Mouse (Mus musculus): ENCODE measurements around the gene Pip4k2c. TPM values are rescaled to one million over a fixed set of nuclear protein-coding genes. Genes with fewer than 3 reads are reported as not detected.

Gene Pip4k2c
- total and polyA plus RNA-seq, 3 experiments = 22.5 to 47.8 (median 41.6) TPM

DNA sequence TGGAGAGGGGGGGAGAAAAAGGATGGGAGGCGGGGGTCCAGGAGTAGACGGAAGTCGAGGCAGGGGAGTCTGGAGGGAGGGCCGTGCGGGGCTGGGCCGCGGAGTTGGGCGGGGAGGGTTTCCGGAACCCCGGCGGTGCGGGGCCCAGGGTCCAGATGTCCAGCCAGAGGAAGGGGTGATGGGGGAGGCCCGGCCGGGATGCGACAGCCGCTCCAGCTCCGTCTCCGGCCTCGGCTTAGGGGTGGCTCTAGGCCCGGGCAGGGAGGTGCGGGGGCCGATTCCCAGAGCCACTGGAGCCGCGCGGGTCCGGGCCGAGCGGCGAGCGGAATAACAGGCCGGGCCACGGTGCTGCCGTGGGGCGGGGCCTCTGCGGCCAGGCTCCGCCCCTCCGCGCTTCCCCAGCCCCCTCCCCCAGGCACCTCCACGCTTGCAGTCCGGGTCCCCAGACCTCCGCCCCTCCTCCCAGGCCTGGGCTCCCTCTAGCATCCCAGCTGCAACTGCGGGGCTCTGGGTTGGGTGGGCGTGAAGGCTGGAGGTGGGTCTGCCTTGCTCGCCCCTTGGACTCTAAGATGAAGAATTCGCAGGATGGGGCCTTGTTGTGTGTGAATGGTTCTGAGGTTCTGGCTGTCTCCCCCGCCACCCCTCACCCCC, 22.8 kb downstream of the Pip4k2c start:
- peak; percentile 78 for DNase-seq

DNA sequence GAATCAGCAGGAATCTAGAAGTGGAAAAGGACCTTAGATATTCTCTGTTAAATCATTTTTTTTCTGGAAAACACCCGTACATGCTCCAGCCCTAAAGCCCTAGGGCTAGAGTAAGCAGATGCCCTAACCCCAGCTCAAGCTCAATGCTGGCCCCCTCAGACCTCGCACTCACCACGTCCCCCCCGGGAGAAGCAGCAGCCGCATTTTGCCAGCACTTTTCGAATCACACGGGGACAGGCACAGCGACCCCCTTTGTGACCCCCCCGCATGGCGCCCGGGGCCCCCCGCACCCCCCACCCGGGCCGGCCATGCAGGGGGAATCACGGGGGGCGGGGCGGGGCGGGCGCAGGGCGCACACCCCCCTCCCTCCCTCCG, 23.3 kb downstream of the Pip4k2c start:
- no peak for DNase-seq

DNA sequence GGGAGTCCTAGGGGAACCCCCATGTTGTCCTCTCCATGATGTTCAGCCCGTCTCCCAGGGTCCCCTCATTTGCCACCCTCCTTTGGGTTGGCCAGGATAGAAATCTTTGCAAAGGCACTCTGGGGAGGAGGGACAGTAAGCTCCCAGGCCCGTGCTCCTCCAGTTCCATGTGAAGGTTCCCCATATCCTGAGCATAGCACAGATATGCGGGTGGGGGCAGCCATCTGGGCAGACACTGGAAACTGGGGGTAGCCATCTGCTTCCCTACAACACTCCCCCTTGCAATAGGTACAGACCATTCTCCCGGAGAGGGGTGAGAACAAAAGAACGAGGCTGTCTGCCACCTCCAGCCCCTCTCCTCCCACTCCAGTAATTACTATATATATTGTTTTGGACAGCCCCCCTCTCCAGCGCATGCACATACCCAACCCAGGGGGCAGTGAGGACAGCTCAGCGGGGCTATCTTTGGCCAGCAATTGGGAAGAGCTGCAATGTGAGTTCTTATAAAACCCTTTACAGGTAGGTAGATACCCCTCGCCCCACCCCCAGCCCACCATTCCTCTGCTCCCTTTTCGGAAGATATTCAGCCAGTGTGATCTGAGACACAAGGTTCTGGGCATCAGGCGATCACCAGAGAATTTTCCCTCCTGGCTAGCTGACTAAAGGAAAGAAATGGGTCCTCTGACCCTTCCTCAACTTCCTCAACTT, 23.9 kb downstream of the Pip4k2c start:
- DNase-seq = no peak

- no peak for DNase-seq
These were observed 24.9 kb downstream of the Pip4k2c start for GRCm38 (mm10) chr10:127186451-127186850.

DNA sequence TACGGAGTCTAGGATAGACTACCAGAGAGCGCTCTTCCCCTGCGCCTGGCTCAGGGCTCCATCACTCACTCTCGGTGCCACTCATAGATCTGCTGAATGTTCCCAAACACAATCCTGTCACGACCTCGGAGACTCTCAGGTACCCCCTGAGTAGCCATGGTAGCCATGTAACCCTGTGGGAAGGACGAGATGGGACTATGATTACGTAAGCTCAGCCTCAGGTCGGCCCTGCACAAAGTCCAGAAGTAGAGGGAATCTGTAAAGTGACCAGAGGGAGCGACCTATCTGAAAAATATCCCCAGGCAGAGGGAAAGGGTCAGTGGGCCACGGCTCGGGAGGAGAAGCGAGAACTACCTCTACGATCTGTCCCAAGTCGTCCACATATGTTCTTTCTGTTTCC, 25.9 kb downstream of the Pip4k2c start:
- no peak for DNase-seq

DNA sequence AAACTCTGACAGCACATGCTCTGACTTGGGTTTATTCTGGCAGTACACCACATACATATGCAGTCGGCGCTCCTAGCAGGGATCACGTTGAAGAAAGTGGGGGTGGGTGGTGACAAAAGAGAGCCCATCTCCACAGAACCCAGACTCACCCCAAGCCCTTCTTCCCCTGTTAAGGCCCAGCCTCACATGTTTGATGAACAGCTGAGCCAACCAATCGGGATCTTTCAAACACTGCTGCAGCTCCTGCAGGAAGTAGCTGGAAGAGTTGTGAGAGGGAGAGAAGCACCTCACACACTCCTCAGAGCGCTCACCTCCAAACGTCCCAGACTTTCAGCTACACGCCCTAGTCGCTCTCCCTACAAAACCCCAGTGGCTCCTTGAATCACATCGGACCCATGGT, 26.3 kb downstream of the Pip4k2c start:
- no peak for DNase-seq

DNA sequence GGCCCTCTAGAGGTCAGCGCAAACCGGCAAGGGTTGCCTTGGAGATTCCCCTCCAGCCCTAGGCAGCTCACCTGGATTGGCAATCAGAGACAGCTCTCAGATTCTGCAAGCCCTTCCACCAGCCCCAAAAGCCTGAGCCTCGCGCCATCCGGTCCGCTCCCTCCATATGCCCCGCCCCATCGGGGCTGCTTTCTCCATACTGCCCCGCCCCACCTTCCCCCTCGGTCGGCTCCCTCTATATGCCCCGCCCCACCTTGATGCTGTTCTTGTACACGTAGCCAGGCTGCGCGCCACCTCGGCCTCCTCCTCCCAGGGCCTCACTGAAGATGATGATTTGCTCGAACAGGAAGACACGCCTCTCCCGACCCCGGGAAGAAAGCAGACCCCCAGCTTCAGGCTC, 27.6 kb downstream of the Pip4k2c start:
- DNase-seq = no peak

DNA sequence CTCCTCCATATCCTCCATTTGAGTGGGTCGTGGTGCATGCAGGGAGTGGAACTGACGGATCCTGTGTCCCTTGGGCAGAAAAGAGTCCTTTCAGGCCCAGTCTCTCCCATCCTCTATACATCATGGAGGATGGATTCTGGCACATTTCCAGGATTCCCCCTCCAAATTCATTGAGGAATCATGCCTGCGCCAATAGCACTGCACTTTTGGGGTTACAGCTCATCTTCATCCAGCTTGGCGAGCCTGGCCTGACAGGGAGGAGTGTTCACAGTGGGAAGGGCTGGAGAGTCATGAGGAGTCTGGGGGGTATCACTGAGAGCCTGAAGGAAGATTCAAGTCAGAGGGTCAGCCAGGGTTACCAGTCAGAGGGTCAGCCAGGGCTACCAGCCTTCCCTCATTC, 28.8 kb downstream of the Pip4k2c start:
- no peak for DNase-seq

DNA sequence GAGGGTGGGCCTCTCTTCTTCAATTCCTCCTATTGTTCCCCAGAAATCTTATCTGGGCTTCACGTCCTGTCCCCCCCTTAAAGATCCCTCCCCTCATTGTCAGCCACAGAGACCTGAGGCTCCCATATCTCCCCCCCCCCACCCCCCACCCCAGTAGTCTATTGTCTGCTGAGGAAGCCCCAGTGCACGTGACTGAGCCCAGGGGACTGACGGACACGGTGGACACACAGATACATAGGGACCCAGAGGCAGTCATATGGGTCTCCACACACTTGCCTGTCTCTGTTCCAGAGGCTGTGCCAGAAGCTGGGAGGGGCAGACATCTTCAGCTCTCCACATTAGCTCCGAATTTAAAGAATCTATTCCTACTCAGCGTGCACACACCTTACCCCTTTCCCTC, 29.8 kb downstream of the Pip4k2c start:
- DNase-seq = no peak

DNA sequence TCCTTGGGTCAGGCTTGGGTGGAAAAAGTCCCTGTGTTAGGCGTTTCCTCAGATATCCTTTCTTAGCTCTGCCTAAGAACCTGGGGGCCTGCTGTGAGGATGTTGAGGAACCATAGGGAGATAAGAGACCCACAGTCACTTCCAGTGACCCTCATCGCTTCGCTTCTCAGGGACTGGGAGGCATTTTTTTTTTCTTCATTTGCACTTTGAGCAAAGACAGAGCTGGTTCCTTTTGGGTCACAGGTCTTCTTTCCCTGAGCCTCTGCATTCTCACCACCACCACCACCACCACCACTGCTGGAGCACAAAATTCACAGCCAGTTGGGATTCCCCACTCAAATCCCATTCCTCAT, 30.7 kb downstream of the Pip4k2c start:
- DNase-seq = no peak

GRCm38 (mm10) chr10:127179871-127180694, 31.3 kb downstream of the Pip4k2c start, which contains the start of gene Slc26a10:
Slc26a10 (minus strand) TSS chr10:127180645.
- no peak for DNase-seq

DNA sequence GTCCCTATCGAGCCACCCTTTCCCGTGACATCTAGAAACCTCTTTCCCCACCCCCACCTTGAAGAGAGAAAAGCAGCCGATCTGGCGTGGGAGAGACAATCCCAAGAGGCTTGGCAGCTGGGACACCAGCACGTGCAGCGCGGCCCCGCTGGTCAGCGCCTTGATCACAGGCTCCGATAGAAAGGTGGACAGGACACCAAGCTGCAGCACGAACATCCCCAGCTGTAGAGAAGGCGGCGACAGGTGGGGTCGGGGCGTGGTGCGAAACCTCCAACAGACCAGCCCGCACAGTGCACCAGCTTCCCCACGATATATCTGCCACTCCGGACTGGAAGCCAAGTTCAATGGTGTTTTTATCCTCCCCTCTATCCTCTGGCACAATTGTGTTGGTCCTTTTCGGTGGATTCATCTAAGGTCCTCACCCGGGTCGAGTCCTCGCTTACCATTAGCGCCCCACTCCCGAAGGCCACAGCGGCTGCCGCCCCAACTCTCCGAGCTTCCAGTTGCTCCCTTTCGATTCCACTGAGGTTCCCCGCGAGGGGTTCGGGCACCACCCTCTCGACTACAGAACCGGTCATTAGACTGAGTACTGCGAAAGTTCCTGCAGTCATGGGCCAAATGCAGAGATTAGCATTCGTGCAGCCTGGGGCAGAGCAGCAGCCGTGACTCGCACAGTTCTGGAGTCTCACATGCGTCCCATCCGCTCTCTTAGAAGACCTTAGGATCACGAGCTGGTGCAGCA, 32.9 kb downstream of the Pip4k2c start:
- DNase-seq = no peak

DNA sequence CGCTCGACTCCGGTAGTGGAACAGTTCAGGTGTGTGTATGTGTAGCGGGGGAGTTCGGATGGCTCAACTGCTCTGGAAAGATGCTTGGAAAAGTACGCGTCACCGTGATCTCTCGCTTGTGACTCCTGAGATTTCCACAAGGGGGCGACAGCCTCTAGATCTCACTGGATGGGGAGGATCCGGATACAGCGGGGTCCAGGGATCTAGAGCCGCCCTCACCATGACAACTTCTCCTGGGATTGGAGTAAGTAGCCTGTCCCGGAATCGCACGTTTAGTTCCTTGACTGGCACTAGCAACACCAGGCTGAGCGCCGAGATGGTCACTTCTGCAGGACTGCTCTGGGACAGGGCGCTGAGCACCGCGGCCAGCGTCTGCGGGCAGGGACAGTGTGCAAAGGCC, 33.7 kb downstream of the Pip4k2c start:
- peak; percentile 73 for DNase-seq

DNA sequence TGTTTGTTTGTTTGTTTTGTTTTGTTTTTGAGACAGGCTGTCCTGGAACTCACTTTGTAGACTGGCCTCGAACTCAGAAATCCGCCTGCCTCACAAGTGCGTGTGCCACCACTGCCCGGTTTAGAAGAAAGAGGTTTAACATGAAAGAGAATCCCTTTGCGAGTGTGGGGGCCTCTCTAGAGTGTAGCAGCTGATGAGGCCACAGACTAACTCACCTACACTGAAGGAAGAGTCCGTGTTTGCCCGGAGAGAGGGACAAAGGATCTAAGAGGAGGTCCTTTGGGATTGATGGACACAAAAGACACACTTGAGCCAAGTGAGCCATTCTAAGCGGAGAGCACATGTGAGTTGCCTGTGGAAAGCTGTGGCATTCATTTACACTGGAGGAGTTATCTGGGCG, 34.1 kb downstream of the Pip4k2c start:
- no peak for DNase-seq

- DNase-seq = no peak
These were observed 34.6 kb downstream of the Pip4k2c start for GRCm38 (mm10) chr10:127176756-127177155.

DNA sequence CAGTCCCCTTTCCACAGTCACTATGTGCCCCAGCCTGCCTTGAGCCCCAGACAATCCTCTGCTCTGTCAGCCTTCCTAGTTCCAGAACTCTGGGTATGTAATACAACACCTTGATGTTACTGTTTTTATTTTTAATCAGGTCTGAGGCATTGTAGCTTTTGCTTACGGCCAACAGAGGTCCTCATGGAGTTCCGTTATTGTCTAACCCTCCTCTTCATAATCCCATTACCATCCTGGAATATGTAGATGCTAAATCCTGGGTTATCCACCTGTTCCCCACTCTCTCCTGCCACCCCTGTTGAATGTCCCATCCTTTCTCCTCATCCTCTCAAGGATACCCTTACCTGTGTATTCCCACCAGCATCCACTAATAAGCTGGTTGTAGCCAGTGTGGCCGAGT, 35.2 kb downstream of the Pip4k2c start:
- no peak for DNase-seq

DNA sequence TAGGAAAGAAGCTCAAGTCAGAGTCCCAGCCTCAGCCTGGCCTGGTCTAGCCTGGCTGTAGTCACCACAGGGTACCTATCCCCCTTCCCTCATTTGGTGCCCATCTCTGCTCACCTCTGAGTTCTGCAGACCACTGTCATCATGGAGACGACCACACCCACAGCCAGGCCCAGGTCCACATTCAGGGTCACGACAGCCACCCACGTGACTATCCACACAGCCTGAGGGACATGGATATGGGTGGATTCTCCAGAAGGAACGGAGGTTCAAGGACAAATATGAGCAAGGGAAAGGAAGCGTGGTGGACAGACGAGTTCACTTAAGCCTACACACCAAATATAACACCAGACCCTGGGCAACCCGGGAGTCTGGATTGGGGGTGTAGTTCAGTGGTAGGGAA, 37.2 kb downstream of the Pip4k2c start:
- DNase-seq = no peak

DNA sequence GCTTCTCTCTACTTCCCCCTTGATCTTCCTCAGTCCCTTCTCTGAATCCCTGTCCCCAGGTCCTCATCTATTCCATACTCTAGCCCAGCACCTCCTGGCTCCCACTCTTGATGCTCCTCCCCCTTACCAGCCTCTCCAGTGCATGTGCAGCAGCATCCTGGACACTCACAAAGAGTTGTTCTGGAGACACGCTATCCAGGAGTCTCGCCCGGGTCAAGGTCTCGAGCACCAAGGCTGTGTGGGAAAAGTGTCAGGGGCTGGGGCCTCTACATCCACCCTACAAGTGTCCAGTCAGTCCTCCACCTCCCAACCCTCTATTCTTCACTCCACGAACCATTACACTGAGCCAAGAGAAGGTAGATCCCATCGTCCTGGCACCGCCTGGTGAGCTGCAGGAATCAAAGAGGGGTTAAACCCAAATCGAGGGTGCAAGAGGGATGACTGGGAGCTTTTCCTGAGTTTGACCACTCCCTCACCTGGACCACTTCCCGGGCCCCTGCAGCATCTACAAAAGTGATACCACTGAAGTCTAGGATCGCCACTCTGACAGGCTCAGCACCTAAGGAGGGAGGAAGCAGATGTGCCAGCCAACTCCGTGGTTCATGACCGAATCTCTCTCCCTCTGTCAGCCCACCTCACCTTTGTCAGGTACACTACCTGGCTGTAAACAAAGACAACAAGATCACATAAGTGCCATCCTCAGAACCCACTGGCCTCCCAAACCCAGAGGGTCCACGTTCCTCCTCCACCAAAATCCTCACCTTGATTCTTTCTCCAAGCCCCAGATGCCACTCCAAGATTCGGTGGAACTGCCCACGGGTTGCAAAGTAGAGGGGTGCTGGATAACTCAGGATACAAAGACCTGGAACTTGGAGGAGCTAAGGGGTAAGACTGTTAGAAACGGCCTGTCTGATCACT, 38.0 kb downstream of the Pip4k2c start:
- peak; percentile 1 for DNase-seq

GRCm38 (mm10) chr10:127171631-127172200, 39.7 kb downstream of the Pip4k2c start:
- no peak for DNase-seq

- peak; percentile 88 for DNase-seq
These were observed 40.5 kb downstream of the Pip4k2c start for GRCm38 (mm10) chr10:127170837-127171272.

- DNase-seq = peak; percentile 45
These were observed 41.4 kb downstream of the Pip4k2c start for GRCm38 (mm10) chr10:127170002-127170401.
